Mouse (Mus musculus) CH12F3 (cell line): ENCODE measurements around the gene Zfyve28.

ENCODE experiments used
- in situ Hi-C: fragments of 300-500 bp; cut with MboI; formaldehyde crosslinking; loops from 2 replicates; pipeline ENCODE4 v1.14.3; 2020; ENCODE audit warnings: low sequenced_read_pairs

The Zfyve28 gene

GRCm38 (mm10) chr5:34217756-34218155 is 70.5 kb downstream of the Zfyve28 start:
- in situ Hi-C loops = loop anchor here (5.0 kb wide), 1 partner anchor 35 kb away; no protein-coding TSS in a partner anchor

GRCm38 (mm10) chr5:34216025-34216424 is 72.2 kb downstream of the Zfyve28 start:
- in situ Hi-C loops = loop anchor here (5.0 kb wide), 1 partner anchor 36 kb away; no protein-coding TSS in a partner anchor

GRCm38 (mm10) chr5:34213659-34214058 is 74.6 kb downstream of the Zfyve28 start:
- in situ Hi-C loops = no loop called here

- in situ Hi-C loops = no loop called here
Measured at GRCm38 (mm10) chr5:34210279-34210678, 78.0 kb downstream of the Zfyve28 start.

- in situ Hi-C loops = no loop called here
Measured at GRCm38 (mm10) chr5:34207503-34207902, 80.7 kb downstream of the Zfyve28 start.

GRCm38 (mm10) chr5:34205788-34206187 is 82.5 kb downstream of the Zfyve28 start:
- in situ Hi-C loops = no loop called here

GRCm38 (mm10) chr5:34204911-34205310 is 83.3 kb downstream of the Zfyve28 start:
- in situ Hi-C loops = no loop called here

GRCm38 (mm10) chr5:34202006-34202405 is 86.2 kb downstream of the Zfyve28 start:
- in situ Hi-C loops = no loop called here

GRCm38 (mm10) chr5:34201396-34201795 is 86.9 kb downstream of the Zfyve28 start:
- in situ Hi-C loops = no loop called here

GRCm38 (mm10) chr5:34198615-34199014 is 89.6 kb downstream of the Zfyve28 start:
- in situ Hi-C loops = no loop called here

- in situ Hi-C loops = no loop called here
Measured at GRCm38 (mm10) chr5:34197243-34197642, 91.0 kb downstream of the Zfyve28 start.

- in situ Hi-C loops = no loop called here
Measured at GRCm38 (mm10) chr5:34196423-34196822, 91.8 kb downstream of the Zfyve28 start.

- in situ Hi-C loops = no loop called here
Measured at GRCm38 (mm10) chr5:34195786-34196185, 92.5 kb downstream of the Zfyve28 start.

- in situ Hi-C loops = no loop called here
Measured at GRCm38 (mm10) chr5:34194975-34195662, 93.1 kb downstream of the Zfyve28 start.

GRCm38 (mm10) chr5:34194426-34194825 is 93.8 kb downstream of the Zfyve28 start:
- in situ Hi-C loops = no loop called here

GRCm38 (mm10) chr5:34191843-34192242 is 96.4 kb downstream of the Zfyve28 start:
- in situ Hi-C loops = no loop called here

GRCm38 (mm10) chr5:34191021-34191420 is 97.2 kb downstream of the Zfyve28 start:
- in situ Hi-C loops = no loop called here

GRCm38 (mm10) chr5:34189521-34189920 is 98.7 kb downstream of the Zfyve28 start:
- in situ Hi-C loops = no loop called here

GRCm38 (mm10) chr5:34188856-34189255 is 99.4 kb downstream of the Zfyve28 start:
- in situ Hi-C loops = no loop called here

GRCm38 (mm10) chr5:34187601-34188316 is 100.5 kb downstream of the Zfyve28 start, which contains the start of gene Mxd4:
TSS of gene Mxd4 (minus strand) at chr5:34187720.
- in situ Hi-C loops = no loop called here

GRCm38 (mm10) chr5:34186961-34187391 is 101.3 kb downstream of the Zfyve28 start:
- in situ Hi-C loops = no loop called here

- in situ Hi-C loops = no loop called here
Measured at GRCm38 (mm10) chr5:34186391-34186790, 101.9 kb downstream of the Zfyve28 start.
